Mouse (Mus musculus): ENCODE measurements around the gene Lmntd2. TPM values are rescaled to one million over a fixed set of nuclear protein-coding genes. Genes with fewer than 3 reads are reported as not detected.

Lmntd2 gene
- total and polyA plus RNA-seq, 2 experiments from 2014 or later, result 0.15 TPM; not detected in 1

GRCm38 (mm10) chr7:141196619-141197282 is 17.1 kb downstream of the Lmntd2 start:
- no peak overlapping the region for H3K9ac ChIP-seq (replicated peaks; ENCODE audit: low read depth, low read length)
- H3K4me1 ChIP-seq (ENCODE audit: control insufficient read depth, insufficient read depth), result peaks cover 5% of the 10 kb centered on the region
- 81% methylated on average over 8 of the region's 8 CpGs for WGBS
- H3K36me3 ChIP-seq (replicated peaks; ENCODE audit: control insufficient read depth, insufficient read depth, low read length), result peaks cover 6% of the 10 kb centered on the region; the same call in 1 of the 2 replicates
- H3K27me3 ChIP-seq (ENCODE audit: control insufficient read depth, insufficient read depth, low read length), result no peaks in the 10 kb centered on the region
- ATAC-seq (ENCODE audit: insufficient read depth, low read depth), result no peak
- TF ChIP-seq CTCF (IDR thresholded peaks at IDR 0.05; ENCODE audit: low read depth) (no peak), EP300 (IDR thresholded peaks at IDR 0.05; ENCODE audit: low read depth) (no peak)
- H3K27ac ChIP-seq (ENCODE audit: low read depth), result no peak overlapping the region
- H3K4me2 ChIP-seq (ENCODE audit: low read depth, low read length), result no peak overlapping the region
- H3K4me3 ChIP-seq (ENCODE audit: low read depth, low read length), result no peak overlapping the region
- H3K9me3 ChIP-seq (replicated peaks; ENCODE audit: control insufficient read depth, low read length), result no peaks in the 10 kb centered on the region
- no peak for DNase-seq (ENCODE audit: low spot score)

GRCm38 (mm10) chr7:141195754-141196153 is 18.1 kb downstream of the Lmntd2 start:
- DNase-seq (ENCODE audit: low spot score) (no peak), ATAC-seq (ENCODE audit: insufficient read depth, low read depth) (no peak)
- TF ChIP-seq CTCF (IDR thresholded peaks at IDR 0.05; ENCODE audit: low read depth) (no peak), EP300 (IDR thresholded peaks at IDR 0.05; ENCODE audit: low read depth) (no peak)
- Histone ChIP-seq H3K9me3 (replicated peaks; ENCODE audit: control insufficient read depth, low read length) (no peaks in the 10 kb centered on the region), H3K4me1 (ENCODE audit: control insufficient read depth, insufficient read depth) (peaks cover 5% of the 10 kb centered on the region), H3K4me3 (ENCODE audit: low read depth, low read length) (no peak overlapping the region), H3K36me3 (replicated peaks; ENCODE audit: control insufficient read depth, insufficient read depth, low read length) (peaks cover 16% of the 10 kb centered on the region; the same call in 1 of the 2 replicates), H3K4me2 (ENCODE audit: low read depth, low read length) (no peak overlapping the region), H3K9ac (replicated peaks; ENCODE audit: low read depth, low read length) (no peak overlapping the region), H3K27ac (ENCODE audit: low read depth) (no peak overlapping the region), H3K27me3 (ENCODE audit: control insufficient read depth, insufficient read depth, low read length) (no peaks in the 10 kb centered on the region)
- WGBS, result 92% methylated on average over 2 of the region's 2 CpGs

GRCm38 (mm10) chr7:141194830-141195229 is 19.1 kb downstream of the Lmntd2 start:
- Histone ChIP-seq H3K9ac (replicated peaks; ENCODE audit: low read depth, low read length) (peak overlapping the region; percentile 51; the same call in 1 of the 2 replicates), H3K27ac (ENCODE audit: low read depth) (peak overlapping the region; percentile 82), H3K4me3 (ENCODE audit: low read depth, low read length) (peak overlapping the region; percentile 85), H3K4me2 (ENCODE audit: low read depth, low read length) (peak overlapping the region; percentile 73), H3K4me1 (ENCODE audit: control insufficient read depth, insufficient read depth) (peaks cover 5% of the 10 kb centered on the region), H3K36me3 (replicated peaks; ENCODE audit: control insufficient read depth, insufficient read depth, low read length) (peaks cover 25% of the 10 kb centered on the region), H3K9me3 (replicated peaks; ENCODE audit: control insufficient read depth, low read length) (no peaks in the 10 kb centered on the region), H3K27me3 (ENCODE audit: control insufficient read depth, insufficient read depth, low read length) (no peaks in the 10 kb centered on the region)
- DNase-seq (ENCODE audit: low spot score), result peak; percentile 50
- ATAC-seq (ENCODE audit: insufficient read depth, low read depth), result peak; percentile 21; the same call in 1 of the 2 replicates
- TF ChIP-seq EP300 (IDR thresholded peaks at IDR 0.05; ENCODE audit: low read depth), result no peak
- no peak for TF ChIP-seq CTCF (IDR thresholded peaks at IDR 0.05; ENCODE audit: low read depth)
- WGBS, result under 1% methylated on average over 28 of the region's 28 CpGs

- no peak for TF ChIP-seq EP300 (IDR thresholded peaks at IDR 0.05; ENCODE audit: low read depth)
- no peak for TF ChIP-seq CTCF (IDR thresholded peaks at IDR 0.05; ENCODE audit: low read depth)
- whole genome bisulfite sequencing, result under 1% methylated on average over 23 of the region's 23 CpGs
- no peak for ATAC-seq (ENCODE audit: insufficient read depth, low read depth)
These were observed 19.5 kb downstream of the Lmntd2 start for GRCm38 (mm10) chr7:141194409-141194808.

GRCm38 (mm10) chr7:141193948-141194347 is 19.9 kb downstream of the Lmntd2 start, which contains the start of the genes Hras and Lrrc56:
Gene Hras, minus strand, starts transcription at chr7:141194005.
Gene Lrrc56, plus strand, starts transcription at chr7:141194157.
- WGBS, result under 1% methylated on average over 22 of the region's 39 CpGs
- Histone ChIP-seq H3K9me3 (replicated peaks; ENCODE audit: control insufficient read depth, low read length) (no peaks in the 10 kb centered on the region), H3K4me1 (ENCODE audit: control insufficient read depth, insufficient read depth) (peaks cover 5% of the 10 kb centered on the region), H3K4me2 (ENCODE audit: low read depth, low read length) (peak within 1 kb of the TSS; percentile 73), H3K27me3 (ENCODE audit: control insufficient read depth, insufficient read depth, low read length) (no peaks in the 10 kb centered on the region), H3K27ac (ENCODE audit: low read depth) (peak within 1 kb of the TSS; percentile 82), H3K36me3 (replicated peaks; ENCODE audit: control insufficient read depth, insufficient read depth, low read length) (peaks cover 34% of the 10 kb centered on the region), H3K4me3 (ENCODE audit: low read depth, low read length) (peak within 1 kb of the TSS; percentile 85), H3K9ac (replicated peaks; ENCODE audit: low read depth, low read length) (peak within 1 kb of the TSS; percentile 81)
- peak; percentile 95 for DNase-seq (ENCODE audit: low spot score)
- peak; percentile 96 for ATAC-seq (ENCODE audit: insufficient read depth, low read depth)
- TF ChIP-seq CTCF (IDR thresholded peaks at IDR 0.05; ENCODE audit: low read depth) (no peak), EP300 (IDR thresholded peaks at IDR 0.05; ENCODE audit: low read depth) (no peak)

More at GRCm38 (mm10) chr7:141194409-141194808, 19.5 kb downstream of the Lmntd2 start:
- Histone ChIP-seq H3K27me3 (ENCODE audit: control insufficient read depth, insufficient read depth, low read length) (no peaks in the 10 kb centered on the region), H3K36me3 (replicated peaks; ENCODE audit: control insufficient read depth, insufficient read depth, low read length) (peaks cover 29% of the 10 kb centered on the region), H3K9ac (replicated peaks; ENCODE audit: low read depth, low read length) (peak overlapping the region; percentile 51), H3K27ac (ENCODE audit: low read depth) (peak overlapping the region; percentile 82), H3K4me3 (ENCODE audit: low read depth, low read length) (peak overlapping the region; percentile 85), H3K4me2 (ENCODE audit: low read depth, low read length) (peak overlapping the region; percentile 73), H3K4me1 (ENCODE audit: control insufficient read depth, insufficient read depth) (peaks cover 5% of the 10 kb centered on the region), H3K9me3 (replicated peaks; ENCODE audit: control insufficient read depth, low read length) (no peaks in the 10 kb centered on the region)
- no peak for DNase-seq (ENCODE audit: low spot score)
